Mouse (Mus musculus): ENCODE results near the gene Ddx25.

Gene Ddx25

DNA sequence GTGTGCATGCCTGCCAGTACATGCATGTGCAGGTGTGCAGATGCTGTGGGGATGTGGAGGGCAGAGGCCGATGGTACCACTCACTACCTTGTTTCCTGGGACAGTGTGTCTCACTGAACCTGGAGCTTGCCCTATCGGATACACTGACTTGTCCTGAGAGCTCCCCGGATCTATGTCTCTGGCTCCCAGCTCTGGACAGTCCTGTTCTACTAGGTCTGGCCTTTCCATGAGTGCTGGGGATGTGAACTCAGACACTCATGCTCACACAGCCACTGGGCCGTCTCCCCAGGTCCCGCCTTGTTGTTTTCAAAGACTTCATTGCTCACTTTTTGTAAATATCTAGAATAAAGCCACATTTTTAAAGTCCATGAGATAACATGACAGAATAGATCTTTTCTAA lies 17.3 kb downstream of the Ddx25 start:
- DNase-seq: no peak

DNA sequence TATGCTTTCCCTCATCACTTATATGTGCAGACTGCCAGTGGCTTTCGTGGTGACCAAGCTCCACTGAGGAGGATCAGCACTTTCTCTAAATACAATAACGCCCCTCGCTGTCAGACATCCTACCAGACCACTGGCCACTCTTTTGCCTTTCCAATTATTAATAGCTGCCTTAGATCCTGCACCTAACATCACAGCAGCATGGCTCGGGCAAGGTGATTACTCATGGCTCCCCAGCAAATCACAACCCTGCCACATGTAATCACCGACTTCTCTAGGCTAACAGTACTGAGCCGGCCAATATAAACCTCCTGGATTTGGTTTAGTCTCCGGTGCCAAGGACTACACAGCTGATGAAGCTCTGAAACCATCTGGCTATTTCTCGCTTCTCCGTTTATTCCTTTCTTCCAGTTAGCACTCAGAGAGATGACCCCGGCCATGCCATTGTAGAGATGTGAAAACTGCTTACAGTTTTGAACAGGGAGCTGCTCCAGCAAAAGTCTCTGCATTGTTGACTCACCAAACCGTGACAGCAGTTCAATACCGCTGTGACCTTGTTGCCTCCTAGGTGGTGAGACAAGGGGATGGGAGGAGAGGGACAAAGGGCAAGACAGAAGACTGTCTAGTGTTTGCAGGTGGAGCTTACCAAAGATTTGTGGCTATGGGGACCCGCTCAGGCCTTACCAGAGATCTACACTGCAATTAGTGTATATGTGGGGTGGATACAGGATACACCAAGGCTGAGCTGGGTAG lies 19.2 kb downstream of the Ddx25 start:
- DNase-seq: no peak

DNA sequence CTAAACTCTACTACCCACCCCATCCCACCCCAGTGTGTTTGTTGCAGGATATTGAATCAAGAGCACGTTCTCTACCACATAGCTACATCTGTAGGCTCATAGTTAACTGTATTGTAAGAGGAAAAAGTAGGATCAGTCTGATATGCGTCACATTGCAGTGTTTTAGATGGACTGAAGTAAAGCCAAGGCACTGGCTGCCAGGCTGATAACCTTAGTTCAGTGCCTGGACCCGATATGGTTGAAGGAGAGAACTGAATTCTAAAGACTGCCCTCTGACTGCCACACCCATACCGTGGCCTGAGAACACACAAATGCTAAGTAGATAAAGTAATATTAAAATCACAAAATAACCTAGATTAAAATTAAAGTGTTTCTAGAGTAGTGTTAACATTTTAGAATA lies 22.5 kb downstream of the Ddx25 start:
- DNase-seq: no peak

DNA sequence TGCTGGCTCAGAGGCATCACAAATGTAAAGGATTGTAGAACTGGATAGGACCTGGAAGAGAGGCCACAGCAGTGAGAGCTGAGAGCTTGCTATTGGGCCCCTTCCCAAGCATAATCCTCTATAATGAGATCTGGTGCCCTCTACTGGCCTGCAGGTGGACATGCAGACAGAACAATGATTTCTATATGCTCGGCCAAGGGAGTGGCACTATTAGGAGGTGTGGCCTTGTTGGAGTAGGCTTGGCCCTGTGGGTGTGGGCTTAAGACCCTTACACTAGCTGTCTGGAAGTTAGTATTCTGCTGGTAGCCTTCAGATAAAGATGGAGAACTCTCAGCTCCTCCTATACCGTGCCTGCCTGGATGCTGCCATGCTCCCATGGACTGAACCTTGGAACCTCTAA lies 23.2 kb downstream of the Ddx25 start:
- DNase-seq: peak; percentile 91

DNA sequence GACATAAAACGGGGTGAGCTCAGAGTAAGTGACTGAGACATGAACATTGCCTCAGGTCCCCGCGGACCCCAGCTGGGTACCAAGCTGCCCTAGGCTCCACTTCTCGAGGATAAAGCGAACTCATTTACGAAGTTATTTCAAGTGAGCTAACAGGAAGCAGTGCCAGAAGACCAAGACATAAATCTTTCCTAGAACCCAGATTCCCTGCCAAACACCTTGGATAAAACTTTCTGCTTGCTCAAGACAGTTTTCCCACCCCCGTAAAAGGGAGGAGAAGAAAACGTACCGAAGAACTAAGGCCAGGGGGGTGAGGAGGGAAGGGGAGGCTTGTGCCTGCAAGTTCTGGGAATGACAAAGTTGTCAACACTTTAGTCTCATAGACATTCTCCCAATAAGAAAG lies 25.1 kb downstream of the Ddx25 start:
- no peak for DNase-seq

DNA sequence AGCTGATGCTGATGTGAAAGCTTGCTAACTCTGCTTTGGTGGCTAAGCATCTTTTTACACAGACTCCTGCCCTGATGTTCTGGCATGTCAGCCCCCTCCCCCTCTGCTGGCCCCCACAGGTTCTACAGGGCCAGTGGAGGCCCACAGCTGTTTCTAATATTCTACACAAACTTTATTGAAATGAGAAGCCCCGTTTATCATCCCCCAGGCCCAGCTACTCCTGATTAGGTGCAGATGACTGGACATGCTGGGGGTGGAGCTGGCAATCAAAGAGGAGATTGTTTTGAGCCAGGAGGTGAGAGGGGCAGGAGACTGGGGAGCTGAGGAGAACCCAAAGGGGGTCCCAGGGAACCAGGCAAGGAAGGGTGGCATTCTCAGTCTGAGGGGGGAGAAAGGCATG lies 28.5 kb downstream of the Ddx25 start:
- DNase-seq: peak; percentile 53

DNA sequence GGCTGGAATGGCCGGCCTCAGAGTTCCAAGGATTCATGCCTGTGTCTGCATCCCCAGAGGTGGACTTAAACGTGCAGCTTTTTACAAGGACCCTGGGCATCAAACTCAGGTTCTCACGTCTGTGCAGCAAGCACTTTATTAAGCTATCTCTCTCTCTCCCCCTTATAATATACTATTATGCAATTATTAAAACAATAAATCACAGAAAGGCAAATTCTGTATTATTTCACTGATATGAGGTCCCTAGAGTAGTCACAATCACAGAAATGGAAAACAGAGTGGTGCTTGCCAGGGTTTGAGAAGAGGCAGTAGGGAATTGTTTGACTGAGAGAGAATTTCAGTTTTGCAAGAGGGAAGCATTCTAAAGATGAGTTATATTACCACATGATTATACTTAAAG lies 29.2 kb downstream of the Ddx25 start:
- DNase-seq: no peak

DNA sequence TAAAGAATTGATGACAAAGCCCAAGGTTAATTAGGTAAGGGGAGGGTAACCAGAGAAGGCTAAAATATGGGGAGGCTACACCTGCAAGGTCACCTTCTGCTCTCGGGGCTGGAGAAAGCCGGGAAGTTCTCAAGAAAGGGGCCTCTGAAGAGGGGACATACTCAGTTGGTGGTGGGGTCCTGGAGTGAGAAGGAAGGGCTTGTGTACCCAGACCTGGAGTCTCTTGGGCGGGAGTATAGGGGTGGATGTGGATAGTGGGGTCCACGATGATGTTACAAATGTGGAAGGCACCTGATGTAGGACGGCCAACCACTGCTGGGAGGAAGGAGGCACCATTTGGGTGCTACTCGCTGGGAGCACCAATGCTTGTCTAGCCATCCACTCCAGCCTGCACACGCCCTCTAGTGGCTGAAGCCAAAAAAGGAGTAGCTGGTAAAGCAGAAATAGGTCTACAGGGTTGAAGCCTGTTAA lies 34.4 kb downstream of the Ddx25 start:
- DNase-seq: peak; percentile 83

DNA sequence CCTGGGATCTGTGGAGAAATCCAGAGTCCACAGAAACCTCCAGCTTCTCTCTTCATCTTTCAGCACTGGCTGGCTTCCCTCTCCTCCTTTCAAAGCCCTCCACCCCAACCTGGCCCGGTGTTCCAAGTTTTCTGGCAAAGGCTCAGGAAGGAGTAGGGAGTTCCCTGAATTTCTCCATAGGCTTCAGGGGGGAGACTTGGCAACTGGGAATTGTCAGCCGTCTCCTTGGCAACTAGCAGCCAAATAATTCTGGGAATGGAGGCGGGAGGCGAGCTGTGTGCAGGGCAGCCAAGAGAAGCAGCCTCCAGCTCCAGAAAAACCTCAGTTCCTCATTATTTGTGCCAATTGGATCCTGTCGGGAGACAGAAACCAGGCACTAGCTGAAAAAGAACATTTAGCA lies 34.8 kb downstream of the Ddx25 start:
- no peak for DNase-seq

DNA sequence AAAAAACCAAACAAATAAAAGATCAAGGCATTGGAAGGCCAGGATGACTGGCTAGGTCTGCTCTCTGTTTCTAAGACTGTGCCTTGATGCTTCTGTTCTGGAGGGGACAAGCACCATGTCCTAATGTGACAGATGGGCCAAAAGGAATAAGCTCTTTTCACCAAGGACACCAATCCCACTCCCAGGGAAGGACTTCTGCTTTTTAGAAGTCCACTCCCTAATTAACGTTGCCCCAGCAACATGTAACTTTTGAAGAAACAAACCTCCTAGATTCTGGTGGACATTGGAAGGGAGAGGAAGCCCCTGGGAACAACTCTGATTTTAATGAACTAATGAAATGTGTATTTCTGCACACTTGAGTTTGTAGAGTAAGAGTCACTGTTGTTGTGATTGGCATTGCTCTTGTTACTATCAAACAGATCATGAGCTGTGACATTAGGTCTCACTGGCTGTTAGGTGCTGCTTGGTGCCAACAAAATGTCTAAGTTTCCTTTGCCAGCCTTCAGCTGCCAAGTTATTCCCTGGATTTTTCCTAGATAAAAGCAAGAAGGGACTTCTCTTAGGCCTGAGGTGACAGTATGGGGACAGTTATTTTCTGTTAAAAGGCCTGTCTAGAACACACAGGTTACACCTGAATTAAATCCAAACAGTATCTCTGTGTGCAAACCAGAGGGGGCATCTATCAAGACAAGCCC lies 35.4 kb downstream of the Ddx25 start:
- DNase-seq: no peak

DNA sequence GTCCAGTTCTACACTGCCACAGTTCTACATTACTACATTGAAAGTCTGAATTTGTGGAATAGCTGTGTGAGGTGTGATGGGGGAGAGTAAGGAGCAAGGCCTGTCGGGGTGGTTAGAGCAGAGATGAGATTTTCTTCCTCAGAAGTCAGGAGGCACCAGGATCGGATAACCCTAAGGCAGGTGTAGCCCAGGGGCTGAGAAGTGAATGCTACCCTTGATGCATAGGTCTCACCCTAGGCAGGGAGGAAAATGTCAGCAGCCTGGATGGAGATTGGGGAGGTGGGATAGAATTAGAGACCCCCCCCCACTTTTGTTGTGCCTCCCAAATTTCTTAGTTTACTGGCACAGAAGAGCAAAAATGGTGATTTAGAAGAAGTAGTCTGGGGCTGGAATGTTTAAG lies 36.1 kb downstream of the Ddx25 start:
- no peak for DNase-seq

DNA sequence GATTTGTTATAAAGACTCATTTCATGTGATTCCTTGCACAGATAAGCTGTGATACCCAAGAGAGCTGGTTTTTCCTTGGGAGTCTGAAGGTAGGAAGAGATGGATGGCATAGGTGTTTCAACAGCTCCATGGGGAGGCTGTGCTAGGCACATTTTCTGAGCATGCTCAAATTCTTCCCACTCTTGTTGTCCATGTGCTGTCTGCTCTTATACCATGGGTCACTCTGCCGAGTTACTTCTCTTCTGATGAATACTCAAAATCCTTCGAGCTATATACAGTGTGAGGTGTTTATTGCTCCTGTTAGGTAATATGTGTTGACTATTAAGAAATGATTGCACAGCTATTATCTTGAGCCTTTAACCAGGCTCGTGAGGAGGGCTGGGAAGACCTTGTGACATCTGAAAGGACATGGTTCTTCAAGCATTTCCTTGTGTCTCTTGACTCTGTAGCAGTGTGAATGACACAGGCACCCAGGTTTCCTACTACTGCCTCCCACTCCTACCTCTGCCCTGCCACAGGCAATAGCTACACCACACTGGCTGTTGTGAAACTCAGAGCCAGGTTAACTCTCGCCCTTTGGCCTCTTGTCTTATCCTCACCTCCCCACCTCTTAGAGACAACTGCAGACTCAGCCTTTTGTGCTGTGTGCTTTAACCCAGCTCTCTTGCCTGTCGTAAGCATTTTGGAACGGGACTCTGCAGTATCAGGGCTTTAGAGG lies 37.5 kb downstream of the Ddx25 start:
- DNase-seq: no peak

DNA sequence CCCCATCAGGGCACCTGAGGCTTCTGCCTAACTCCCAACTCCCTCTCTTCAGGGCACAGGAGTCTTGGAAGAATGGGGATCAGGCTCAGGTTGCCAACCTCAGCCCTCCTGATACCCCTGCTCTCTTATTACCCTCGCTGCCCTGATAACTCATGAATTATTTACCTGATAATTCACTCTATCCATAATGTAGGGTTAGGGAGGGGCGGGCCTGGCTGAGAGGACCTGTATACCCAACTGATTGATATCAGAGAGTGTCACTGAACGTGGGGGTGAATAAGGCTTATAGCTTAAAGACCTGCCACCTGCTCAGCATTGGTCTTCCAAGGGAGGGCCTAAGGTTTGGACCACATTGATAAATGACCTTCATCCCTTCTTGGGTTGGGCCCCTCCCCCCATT lies 40.2 kb downstream of the Ddx25 start, which contains the start of gene Gm1113:
Gm1113 (minus strand) TSS at position 101 of the 400 bp plus-strand sequence.
- no peak for DNase-seq

DNA sequence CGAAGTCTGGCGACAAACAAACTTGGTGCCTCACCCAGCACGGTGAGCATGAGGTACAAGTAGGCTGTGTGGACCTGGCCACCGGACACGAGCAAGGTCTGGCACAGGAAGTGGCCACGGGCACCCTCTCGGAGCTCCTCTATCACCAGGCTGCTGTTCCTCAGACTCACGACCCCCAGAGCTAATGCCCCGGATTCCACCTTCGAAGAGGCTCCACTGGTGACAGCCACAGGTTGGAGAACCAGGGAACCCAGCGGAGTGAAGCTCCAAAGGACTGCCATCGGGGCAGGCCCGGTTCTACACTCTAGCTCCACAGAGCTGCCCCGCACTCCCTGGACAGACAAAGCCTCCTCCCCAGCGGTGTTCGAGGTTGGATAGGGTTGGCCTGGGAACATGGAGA lies 41.6 kb downstream of the Ddx25 start:
- DNase-seq: no peak

DNA sequence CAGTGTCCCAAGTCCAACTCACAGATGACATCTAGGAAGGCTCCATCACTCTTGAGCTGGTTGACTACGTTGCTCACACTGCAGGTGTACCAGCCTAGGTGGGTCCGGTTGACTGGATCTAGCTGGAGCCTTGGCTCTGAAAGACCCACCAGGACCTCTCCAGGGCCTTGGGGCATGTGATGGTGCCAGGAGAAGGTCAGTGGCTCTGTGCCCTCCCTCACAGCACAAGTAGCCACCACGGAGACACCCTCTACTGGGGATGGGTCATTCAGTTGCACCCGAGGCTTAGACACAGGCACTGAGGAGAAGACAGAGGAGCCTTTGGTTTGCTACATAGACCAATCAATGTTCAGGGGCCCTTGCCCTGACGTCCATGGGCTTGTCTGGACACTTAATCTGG lies 42.1 kb downstream of the Ddx25 start:
- DNase-seq: no peak

DNA sequence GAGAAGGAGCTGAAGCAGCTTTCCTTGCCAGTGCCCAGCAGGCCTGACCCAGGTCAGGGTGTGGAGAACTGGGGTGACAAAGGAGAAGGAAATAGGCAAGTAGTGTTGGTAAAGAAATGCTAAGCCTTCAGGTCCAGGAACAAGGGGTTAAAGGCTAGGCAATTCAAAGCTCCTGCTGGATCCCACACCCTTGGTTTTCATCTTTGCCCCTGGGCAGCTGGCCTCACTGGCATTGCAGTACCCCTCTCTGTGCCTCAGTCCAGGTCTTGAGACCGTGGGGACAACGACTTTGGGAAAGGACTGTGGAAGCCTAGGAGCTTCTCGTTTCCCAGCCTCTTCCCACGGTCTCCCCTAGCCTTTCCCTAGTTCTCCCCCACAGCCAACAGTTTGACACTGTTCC lies 44.4 kb downstream of the Ddx25 start:
- DNase-seq: no peak

DNA sequence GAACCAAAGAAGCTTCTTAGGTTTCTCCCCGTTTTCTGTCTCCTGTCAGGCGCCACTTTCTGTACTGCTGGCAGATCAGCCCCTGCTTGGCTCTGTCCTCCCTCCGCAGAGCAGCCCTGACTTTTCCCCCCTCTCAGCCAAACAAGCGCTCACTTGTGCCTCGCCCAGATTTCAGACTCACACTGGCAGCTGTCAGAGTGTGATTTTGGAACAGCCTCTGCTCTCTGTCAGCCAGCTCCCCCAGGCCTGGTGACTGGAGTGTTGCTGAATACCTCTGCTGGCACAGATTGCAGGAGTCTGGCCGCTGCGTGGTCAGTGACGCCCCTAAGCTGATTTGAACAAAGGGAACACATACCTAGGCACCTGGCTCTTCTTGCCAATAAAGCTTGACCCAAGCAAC lies 50.1 kb downstream of the Ddx25 start:
- peak; percentile 46 for DNase-seq

DNA sequence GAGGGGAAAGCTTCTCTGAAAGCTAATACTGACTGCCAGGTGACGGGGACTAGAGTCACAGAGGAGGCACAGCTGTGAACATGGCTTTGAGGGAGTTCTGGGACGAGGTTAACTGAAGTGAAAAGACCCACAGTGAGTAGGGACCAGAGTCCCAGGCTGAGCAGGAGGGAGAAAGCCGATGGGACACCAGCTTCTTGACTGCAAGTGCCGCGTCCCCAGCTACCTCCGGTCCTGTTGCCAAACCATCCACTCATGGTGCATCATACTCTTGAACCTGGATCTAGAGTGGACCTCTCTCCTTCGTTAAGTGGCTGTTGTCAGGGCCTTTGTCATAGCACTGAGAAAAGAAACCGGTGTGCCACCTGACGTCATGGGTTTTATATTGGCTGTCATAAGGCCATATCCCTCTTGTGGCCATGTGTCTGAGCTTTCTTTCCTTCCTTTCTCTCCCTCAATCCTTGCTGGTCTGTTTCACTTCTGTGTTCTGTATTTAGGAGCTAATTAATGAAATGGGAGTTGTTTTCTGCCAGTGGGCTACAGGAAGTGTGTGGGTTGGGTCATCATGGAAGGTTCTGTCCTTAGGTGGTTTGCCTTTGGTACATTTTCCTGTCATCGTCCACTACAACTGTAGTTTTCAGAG lies 55.8 kb downstream of the Ddx25 start:
- no peak for DNase-seq

DNA sequence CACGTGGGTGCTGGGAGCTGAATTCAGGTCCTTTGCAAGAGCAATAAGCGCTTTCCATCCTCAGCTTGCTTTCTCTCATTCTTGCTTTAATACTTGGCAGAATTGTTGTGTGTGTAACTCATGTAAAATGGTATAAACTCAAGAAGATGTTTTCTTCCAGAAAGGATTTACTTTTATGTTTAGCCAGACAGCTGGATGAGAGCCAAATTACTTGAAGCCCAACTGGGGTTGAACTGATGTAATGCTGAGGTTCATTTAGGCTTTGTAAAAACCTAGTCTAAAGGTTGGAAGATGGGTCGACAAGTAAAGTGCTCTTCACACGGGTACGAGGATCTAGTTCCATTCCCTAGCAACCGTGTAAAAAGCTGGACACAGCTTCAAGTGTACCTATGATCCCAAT lies 58.4 kb downstream of the Ddx25 start:
- no peak for DNase-seq

DNA sequence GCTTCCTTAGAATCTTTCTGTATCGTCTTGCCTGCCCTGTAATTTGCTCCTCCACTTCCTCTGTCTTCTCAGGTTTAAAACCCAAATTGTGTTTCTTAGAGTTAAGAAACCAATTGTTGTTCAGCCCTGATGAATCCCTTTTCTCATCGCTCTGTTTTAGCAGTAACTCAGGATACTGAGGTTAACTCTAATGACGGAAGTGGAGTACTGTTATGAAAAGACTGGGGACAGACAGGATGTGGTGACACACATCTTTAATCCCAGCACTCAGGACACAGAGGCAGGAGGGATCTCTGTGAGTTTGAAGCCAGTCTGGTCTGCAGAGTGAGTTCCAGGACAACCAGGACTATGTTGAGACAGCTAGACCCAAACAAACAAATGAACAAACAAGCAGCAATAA lies 62.9 kb downstream of the Ddx25 start:
- DNase-seq: no peak

DNA sequence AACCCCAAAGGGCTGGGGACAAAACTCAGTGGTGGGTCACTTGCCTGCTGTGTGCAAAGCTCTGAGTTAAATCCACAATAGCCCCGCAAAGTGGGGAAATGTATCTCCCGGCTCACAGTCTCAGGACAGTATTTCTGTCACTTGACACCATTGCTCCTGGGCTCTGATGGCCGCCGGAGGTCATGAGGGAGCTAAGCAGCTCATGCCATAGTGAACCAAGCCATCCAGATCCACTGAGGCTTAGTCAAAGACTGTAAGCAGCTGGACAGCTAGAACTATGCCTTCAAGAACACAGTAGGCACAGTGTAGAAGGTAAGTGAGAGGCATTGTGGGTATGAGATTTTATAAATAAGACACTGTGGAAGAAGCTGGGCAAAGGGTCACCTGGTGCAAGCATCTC lies 63.4 kb downstream of the Ddx25 start:
- DNase-seq: no peak

DNA sequence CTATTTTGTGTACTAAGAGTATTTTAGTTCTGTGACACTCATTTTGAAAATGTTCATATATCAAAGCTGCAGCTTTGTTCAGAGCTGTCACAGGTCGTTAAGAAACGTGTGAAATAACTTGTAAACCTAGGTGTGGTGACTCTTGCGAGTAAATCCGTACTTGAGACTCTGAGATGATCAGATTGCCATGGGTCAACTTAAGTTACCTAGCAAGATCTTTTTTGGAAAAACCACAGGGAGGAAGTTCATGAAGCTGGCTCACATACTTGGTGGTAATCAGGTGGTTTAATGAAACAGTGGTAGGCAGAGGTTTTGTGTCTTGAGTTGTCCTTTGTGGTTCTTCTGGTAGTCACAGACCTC lies 64.6 kb downstream of the Ddx25 start:
- no peak for DNase-seq

DNA sequence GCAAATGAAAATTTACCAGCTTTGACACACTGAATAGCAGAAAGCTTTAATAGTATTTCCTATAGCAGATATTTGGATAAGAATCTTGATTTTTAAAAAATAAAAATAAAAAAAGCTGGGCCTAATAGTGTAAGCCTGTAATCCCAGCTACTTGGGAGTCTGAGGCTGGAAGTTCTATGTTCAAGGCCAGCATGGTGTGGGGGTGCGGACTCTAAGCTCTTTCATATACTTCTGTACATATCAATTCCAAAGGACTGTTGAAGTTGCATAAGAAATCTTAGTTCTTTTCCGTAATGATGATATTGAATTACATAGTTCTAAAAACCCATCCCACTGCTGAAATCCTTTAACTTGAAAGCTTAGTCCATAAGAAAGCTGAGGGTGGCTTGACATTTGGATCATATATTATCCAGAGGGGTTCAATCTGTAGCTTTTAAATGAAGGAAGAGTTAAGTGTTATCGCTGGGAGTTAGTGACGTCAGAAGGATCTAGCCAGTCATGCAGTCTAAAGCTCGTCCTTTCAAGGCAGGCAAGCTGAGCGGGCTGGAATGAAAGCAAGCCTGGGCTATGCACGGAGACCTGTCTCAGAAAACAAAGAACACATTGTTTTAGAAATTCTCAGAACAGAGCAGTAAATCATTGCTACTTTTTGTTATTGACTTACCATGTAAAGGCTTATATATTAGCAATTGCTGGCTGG lies 65.1 kb downstream of the Ddx25 start:
- DNase-seq: peak; percentile 39

All from retina, postnatal 1 day (tissue).